28 mouse cellular contexts compared by ENCODE assay signal in the genomic region with DNA sequence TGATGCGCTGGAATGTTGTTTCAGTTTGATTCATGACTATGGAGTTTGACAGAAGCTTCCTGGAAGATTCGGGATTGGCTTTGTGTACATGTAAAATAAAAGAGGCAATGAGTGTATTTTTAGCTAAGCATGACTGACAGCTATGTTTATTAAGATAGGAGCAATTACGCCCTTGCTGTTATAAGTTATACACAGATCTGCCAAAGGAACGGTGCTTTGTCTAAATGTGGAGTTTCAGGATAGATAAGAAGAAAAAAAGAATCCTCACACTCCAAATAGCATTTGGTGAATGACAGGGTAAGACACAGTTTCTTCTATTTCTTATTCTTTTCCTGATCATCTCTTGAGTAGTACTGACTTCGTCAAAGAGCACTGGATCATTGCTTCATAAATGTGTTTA. TPM values are rescaled to one million over a fixed set of nuclear protein-coding genes. Genes with fewer than 3 reads are reported as not detected.
DNase-seq lines count a peak whose midpoint lies in the region; ATAC-seq and TF ChIP-seq lines count a peak whose summit lies in the region.
"Had no signal": no experiment of that assay in that cellular context is flagged by ENCODE, and none has a peak within 500 bp of the region (broad histone marks: within the 10 kb centered on the region; RNA-seq: fewer than 3 reads in every experiment).

No protein-coding gene starts in this region.

- no peaks in the 10 kb centered on the region for H3K9me3 ChIP-seq in hindbrain, embryonic 14.5 days (ENCODE audit: control insufficient read depth, low read length)
- peaks cover 3% of the 10 kb centered on the region; the same call in 1 of the 2 replicates for H3K9me3 ChIP-seq in hindbrain, embryonic 13.5 days
- no peaks in the 10 kb centered on the region for H3K9me3 ChIP-seq in midbrain, embryonic 16.5 days (replicated peaks; ENCODE audit: control insufficient read depth, low read length, poor library complexity, severe bottlenecking)
- H3K9me3 ChIP-seq: heart, embryonic 10.5 days; heart, embryonic 15.5 days; intestine, embryonic 15.5 days; neural tube, embryonic 15.5 days; stomach, embryonic 15.5 days had no signal

- no peak for TF ChIP-seq POLR2A in brain, embryonic 14.5 days (IDR thresholded peaks at IDR 0.05; ENCODE audit: borderline replicate concordance, extremely low read depth, insufficient read depth, insufficient read length, poor library complexity, severe bottlenecking)

- 78% methylated on average over 5 of the region's 5 CpGs for WGBS in hindbrain, embryonic 14.5 days
- 82% methylated on average over 5 of the region's 5 CpGs for WGBS in hindbrain, embryonic 13.5 days
- whole genome bisulfite sequencing in midbrain, embryonic 16.5 days: 69% methylated on average over 5 of the region's 5 CpGs

- no peak for ATAC-seq in hindbrain, embryonic 14.5 days (ENCODE audit: low FRiP score)
- ATAC-seq in hindbrain, embryonic 13.5 days (ENCODE audit: low FRiP score): no peak
- ATAC-seq in midbrain, embryonic 16.5 days: no peak
- ATAC-seq: CD4-positive, CD25-positive, alpha-beta regulatory T cell, adult 4 months; intestine, embryonic 15.5 days had no signal

- peak overlapping the region; percentile 38; the same call in 1 of the 2 replicates for H3K27ac ChIP-seq in hindbrain, embryonic 14.5 days
- H3K27ac ChIP-seq in hindbrain, embryonic 13.5 days: no peak overlapping the region
- H3K27ac ChIP-seq in layer of hippocampus, adult 2 months: peak overlapping the region; percentile 23; the same call in 1 of the 2 replicates
- peak overlapping the region; percentile 81 for H3K27ac ChIP-seq in midbrain, embryonic 16.5 days (ENCODE audit: low read length)
- H3K27ac ChIP-seq: heart, embryonic 10.5 days; heart, embryonic 15.5 days; intestine, embryonic 15.5 days; liver, embryonic 14.5 days; macrophage; neural tube, embryonic 15.5 days; stomach, embryonic 15.5 days had no signal

- no peak overlapping the region for H3K4me2 ChIP-seq in hindbrain, embryonic 14.5 days (replicated peaks)
- H3K4me2 ChIP-seq in hindbrain, embryonic 13.5 days: no peak overlapping the region
- no peak overlapping the region for H3K4me2 ChIP-seq in midbrain, embryonic 16.5 days (ENCODE audit: low read length)
- H3K4me2 ChIP-seq: heart, embryonic 15.5 days; intestine, embryonic 15.5 days; neural tube, embryonic 15.5 days; stomach, embryonic 15.5 days had no signal

- H3K9ac ChIP-seq in hindbrain, embryonic 14.5 days: no peak overlapping the region
- no peak overlapping the region for H3K9ac ChIP-seq in hindbrain, embryonic 13.5 days
- H3K9ac ChIP-seq in midbrain, embryonic 16.5 days (ENCODE audit: low read depth, low read length): no peak overlapping the region
- H3K9ac ChIP-seq: heart, embryonic 15.5 days; intestine, embryonic 15.5 days; liver, embryonic 14.5 days; neural tube, embryonic 15.5 days; stomach, embryonic 15.5 days had no signal

- H3K4me1 ChIP-seq in hindbrain, embryonic 14.5 days (replicated peaks; ENCODE audit: control insufficient read depth, insufficient read depth, low read length): 0 out of 2 replicates have a peak, but pooled peaks cover 7% of the 10 kb centered on the region
- peaks cover 12% of the 10 kb centered on the region for H3K4me1 ChIP-seq in hindbrain, embryonic 13.5 days (replicated peaks)
- peaks cover 19% of the 10 kb centered on the region for H3K4me1 ChIP-seq in midbrain, embryonic 16.5 days (ENCODE audit: control insufficient read depth, insufficient read depth, low read length)
- H3K4me1 ChIP-seq: heart, embryonic 10.5 days; heart, embryonic 15.5 days; intestine, embryonic 15.5 days; stomach, embryonic 15.5 days had no signal

- TF ChIP-seq CTCF in layer of hippocampus, adult 2 months (conservative IDR thresholded peaks at IDR 0.05): no peak
- TF ChIP-seq CTCF in brain, embryonic 14.5 days (IDR thresholded peaks at IDR 0.05; ENCODE audit: borderline replicate concordance, extremely low read depth, insufficient read depth, insufficient read length): no peak

- no peak for DNase-seq in hindbrain, embryonic 14.5 days (ENCODE audit: low spot score)
- DNase-seq in layer of hippocampus, adult 2 months (ENCODE audit: low spot score in 2 of 2): no peak
- DNase-seq in layer of hippocampus, postnatal 36 days: no peak
- peak; percentile 20 for DNase-seq in brain, embryonic 14.5 days (ENCODE audit: low read depth)
- DNase-seq in thymus, postnatal 10 days (ENCODE audit: low spot score in 2 of 2): no peak
- DNase-seq: adrenal gland, postnatal 14 days; cerebellum, adult 2 months; cerebellum, postnatal 14 days; gastrocnemius, postnatal 25 days; heart, adult 11 months; kidney, adult 2 months; kidney, postnatal 14 days; liver; lung, adult 2 months; lung, postnatal 10 days; right cerebral cortex, postnatal 25 days; thymus, postnatal 25 days had no signal

- no peaks in the 10 kb centered on the region for H3K36me3 ChIP-seq in hindbrain, embryonic 14.5 days (replicated peaks; ENCODE audit: control insufficient read depth, insufficient read depth)
- no peaks in the 10 kb centered on the region for H3K36me3 ChIP-seq in hindbrain, embryonic 13.5 days
- no peaks in the 10 kb centered on the region for H3K36me3 ChIP-seq in midbrain, embryonic 16.5 days (ENCODE audit: control insufficient read depth, insufficient read depth, low read length)
- H3K36me3 ChIP-seq: heart, embryonic 10.5 days; heart, embryonic 15.5 days; intestine, embryonic 15.5 days; neural tube, embryonic 15.5 days; stomach, embryonic 15.5 days had no signal

- no peaks in the 10 kb centered on the region for H3K27me3 ChIP-seq in hindbrain, embryonic 14.5 days (ENCODE audit: control insufficient read depth, insufficient read depth, low read length)
- H3K27me3 ChIP-seq in hindbrain, embryonic 13.5 days: no peaks in the 10 kb centered on the region
- H3K27me3 ChIP-seq in midbrain, embryonic 16.5 days (ENCODE audit: control insufficient read depth, insufficient read depth, low read depth, low read length): no peaks in the 10 kb centered on the region
- H3K27me3 ChIP-seq: intestine, embryonic 15.5 days; neural tube, embryonic 15.5 days; stomach, embryonic 15.5 days had no signal

- no peak overlapping the region for H3K4me3 ChIP-seq in hindbrain, embryonic 14.5 days (replicated peaks; ENCODE audit: low read length)
- H3K4me3 ChIP-seq in hindbrain, embryonic 13.5 days: no peak overlapping the region
- H3K4me3 ChIP-seq in layer of hippocampus, adult 2 months: no peak overlapping the region
- H3K4me3 ChIP-seq in midbrain, embryonic 16.5 days (ENCODE audit: low read depth, low read length): no peak overlapping the region
- H3K4me3 ChIP-seq: heart, embryonic 10.5 days; heart, embryonic 15.5 days; intestine, embryonic 15.5 days; neural tube, embryonic 15.5 days; stomach, embryonic 15.5 days had no signal

RNA-seq across cellular contexts. Expression of a gene that starts 17.2 kb away (rescaled TPM):
- 1.6 and 2.1 TPM in 2 replicates for polyA plus RNA-seq in hindbrain, embryonic 14.5 days (2014; fragmentation: Nextera tagmentation; extraction: Ambion mirVana)
- 1.6 and 1.9 TPM in 2 replicates for polyA plus RNA-seq in hindbrain, embryonic 13.5 days (2015; fragmentation: Nextera tagmentation; extraction: Ambion mirVana)
- total RNA-seq in layer of hippocampus, adult 2 months (2021): 1 to 10 TPM; 1.1 to 2.5 TPM
- total RNA-seq in layer of hippocampus, postnatal 36 days (2021): 1 to 10 TPM; 1.7 to 3.3 TPM
- 1.4 and 3.1 TPM in 2 replicates for polyA plus RNA-seq in brain, embryonic 14.5 days (2012; rRNA removed)
- polyA plus RNA-seq in midbrain, embryonic 16.5 days (2015; fragmentation: Nextera tagmentation; extraction: Ambion mirVana): 1.3 and 1.6 TPM in 2 replicates
- total RNA-seq: megakaryocyte-erythroid progenitor cell, adult 5-6 weeks had no signal
- polyA plus RNA-seq: CD4-positive, CD25-positive, alpha-beta regulatory T cell, adult 4 months; macrophage had no signal
